Mouse (Mus musculus): ENCODE measurements around the gene Bmper.

GRCm38 (mm10) chr9:23358108-23358507 lies 135.2 kb downstream of the Bmper start:
- TF ChIP-seq CTCF (IDR thresholded peaks at IDR 0.05) (no peak), EP300 (IDR thresholded peaks at IDR 0.05) (peak; percentile 70)

Measured in lung, postnatal 0 days (tissue).